Mouse (Mus musculus) midbrain, embryonic 14.5 days (tissue): ENCODE measurements around the gene Dnajb14. TPM values are rescaled to one million over a fixed set of nuclear protein-coding genes. Genes with fewer than 3 reads are reported as not detected.

Source experiments
- ATAC-seq: fragments of 200-750 bp; cut with Nextera tagmentation; 2 replicates; pipeline ENCODE4 v1.8.0; 2017; ENCODE audit warnings: moderate number of reproducible peaks, moderate library complexity; ENCODE audit not compliant: low FRiP score, low TSS enrichment
- DNase-seq: peaks from one replicate; pipeline ENCODE4 v3.0.0-alpha.2; 2015
- H3K27ac ChIP-seq: fragments of 300-500 bp; sonication (generic); replicated peaks from 2 replicates; pipeline ENCODE4 v1.5.1; 2014; ENCODE audit warnings: mild to moderate bottlenecking, low read depth, low read length, moderate library complexity
- H3K27me3 ChIP-seq: fragments of 300-500 bp; sonication (generic); 2 replicates; pipeline ENCODE4 v1.6.1; 2014; ENCODE audit warnings: low read length, control low read depth, mixed read lengths; ENCODE audit not compliant: control insufficient read depth, insufficient read depth
- H3K36me3 ChIP-seq: fragments of 300-500 bp; sonication (generic); 2 replicates; pipeline ENCODE4 v1.6.1; 2014; ENCODE audit warnings: low read length, control low read depth; ENCODE audit not compliant: control insufficient read depth, insufficient read depth
- H3K4me1 ChIP-seq: fragments of 300-500 bp; sonication (generic); 2 replicates; pipeline ENCODE4 v1.6.1; 2014; ENCODE audit warnings: mild to moderate bottlenecking, antibody characterized with exemption, low read length, control low read depth; ENCODE audit not compliant: control insufficient read depth, insufficient read depth
- H3K4me2 ChIP-seq: fragments of 300-500 bp; sonication (generic); 2 replicates; pipeline ENCODE4 v1.6.1; 2014; ENCODE audit warnings: mild to moderate bottlenecking, low read length, moderate library complexity
- H3K4me3 ChIP-seq: fragments of 300-500 bp; sonication (generic); replicated peaks from 2 replicates; pipeline ENCODE4 v1.5.1; 2014; ENCODE audit warnings: low read depth, low read length
- H3K9ac ChIP-seq: fragments of 300-500 bp; sonication (generic); replicated peaks from 2 replicates; pipeline ENCODE4 v1.6.1; 2014; ENCODE audit warnings: mild to moderate bottlenecking, low read length, moderate library complexity
- H3K9me3 ChIP-seq: fragments of 300-500 bp; sonication (generic); 2 replicates; pipeline ENCODE4 v1.6.1; 2016; ENCODE audit warnings: low read length, control low read depth, mixed read lengths; ENCODE audit not compliant: control insufficient read depth
- WGBS: fragments of 180-500 bp; shearing (Covaris S2); extraction: QIAGEN DNeasy Blood & Tissue Kit; methylation state at CpG from one replicate; pipeline ENCODE4 v1.1.7; 2014; 5-methylcytosine and 5-hydroxymethylcytosine counted together
- polyA plus RNA-seq: library from polyadenylated mRNA; unstranded; fragments of >200 nt; fragmentation: Nextera tagmentation; extraction: Ambion mirVana; gene quantifications from 2 replicates; pipeline ENCODE4 v1.2.1, GENCODE M21; 2014

Gene Dnajb14
- polyA plus RNA-seq, 1 experiment from 2014 or later, result 15.8 TPM

DNA sequence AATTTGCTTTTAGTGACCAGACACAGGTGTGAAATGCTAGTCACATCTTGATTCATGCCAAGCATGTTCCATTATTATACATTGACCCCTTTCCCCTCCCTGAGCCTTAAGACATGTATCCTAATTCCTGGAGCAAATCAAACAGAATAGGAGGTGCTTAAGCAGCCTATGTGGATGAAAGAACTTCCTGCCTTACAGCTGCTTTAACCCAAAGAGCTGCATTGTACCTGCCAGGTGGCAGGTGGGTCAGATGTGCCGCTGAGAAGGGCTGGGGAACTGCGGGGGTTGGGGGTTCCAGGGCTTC is 390 bp upstream of the Dnajb14 start:
- ATAC-seq, result no peak
- Histone ChIP-seq H3K27me3 (no peaks in the 10 kb centered on the region), H3K4me1 (peaks cover 7% of the 10 kb centered on the region; the same call in 1 of the 2 replicates), H3K9me3 (no peaks in the 10 kb centered on the region), H3K36me3 (peaks cover 8% of the 10 kb centered on the region; the same call in 1 of the 2 replicates), H3K4me3 (peak overlapping the region; percentile 75), H3K9ac (peak overlapping the region; percentile 98), H3K4me2 (peak overlapping the region; percentile 80), H3K27ac (peak overlapping the region; percentile 98)
- no peak for DNase-seq
- WGBS, result 2% methylated on average over 2 of the region's 2 CpGs

DNA sequence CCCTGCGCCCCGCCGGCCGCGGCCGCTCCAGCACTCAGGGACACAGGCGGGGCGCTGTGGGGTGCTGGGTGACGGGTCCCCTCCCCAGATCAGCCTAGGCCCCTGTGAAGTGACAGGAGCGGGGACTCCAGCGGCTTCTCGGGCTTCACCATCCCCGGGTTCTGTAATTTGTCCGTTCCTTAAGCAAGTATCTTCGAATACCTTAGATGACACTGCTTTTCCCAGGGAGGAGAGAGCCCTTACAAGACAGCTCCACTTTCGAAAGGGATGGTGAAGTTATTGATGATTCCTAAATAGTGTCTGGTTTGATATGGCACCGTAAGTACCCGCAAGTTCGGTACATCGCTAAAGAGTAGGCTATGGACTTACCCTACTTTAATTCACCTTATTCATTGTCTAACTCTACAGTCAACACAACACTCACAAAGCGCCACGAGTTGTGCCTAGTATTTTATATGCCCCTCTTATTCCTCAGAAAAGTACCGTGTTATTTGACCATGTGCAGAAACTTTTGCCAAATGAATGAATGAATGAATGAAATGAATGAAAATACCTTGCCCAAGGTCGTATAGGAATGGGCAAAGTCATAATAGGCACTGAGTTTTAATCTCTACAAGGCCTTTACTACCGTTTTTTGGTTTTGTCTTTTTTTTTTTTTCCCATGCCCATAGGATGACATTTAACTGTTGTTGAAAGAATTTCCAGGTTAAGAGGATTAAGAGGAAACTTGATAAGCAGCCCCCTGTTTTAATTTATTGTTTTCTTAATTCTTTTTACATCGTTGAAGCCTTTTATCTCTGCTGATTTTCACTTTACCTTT is 829 bp downstream of the Dnajb14 start:
- H3K4me1 ChIP-seq, result peaks cover 7% of the 10 kb centered on the region; the same call in 1 of the 2 replicates
- ATAC-seq, result no peak
- DNase-seq, result peak; percentile 59
- peak overlapping the region; percentile 80 for H3K4me2 ChIP-seq
- no peaks in the 10 kb centered on the region for H3K27me3 ChIP-seq
- H3K9ac ChIP-seq, result peak overlapping the region; percentile 98
- H3K27ac ChIP-seq, result peak overlapping the region; percentile 98
- WGBS, result 3% methylated on average over 26 of the region's 26 CpGs
- peak overlapping the region; percentile 75 for H3K4me3 ChIP-seq
- H3K9me3 ChIP-seq, result no peaks in the 10 kb centered on the region
- H3K36me3 ChIP-seq, result peaks cover 8% of the 10 kb centered on the region; the same call in 1 of the 2 replicates

DNA sequence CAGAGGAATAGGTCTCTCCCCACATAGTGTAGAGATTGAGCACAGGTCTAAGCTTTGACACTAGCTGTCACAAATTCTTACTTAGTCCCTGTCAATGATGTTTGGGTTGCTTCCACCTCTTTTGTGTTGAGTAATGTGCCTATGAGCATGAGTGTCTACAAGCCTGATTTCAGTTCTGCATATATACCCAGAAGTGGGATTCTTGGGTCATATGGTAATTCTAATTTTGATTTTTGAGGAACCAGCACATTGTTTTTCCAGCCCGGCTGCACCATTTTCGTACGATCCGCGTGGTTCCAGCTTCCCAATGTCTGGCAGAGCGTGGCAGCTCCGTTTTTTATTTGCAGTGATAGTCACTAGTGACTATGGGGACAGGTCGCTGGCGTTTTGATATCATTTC is 1.9 kb downstream of the Dnajb14 start:
- Histone ChIP-seq H3K27ac (no peak overlapping the region), H3K4me1 (peaks cover 7% of the 10 kb centered on the region; the same call in 1 of the 2 replicates), H3K27me3 (no peaks in the 10 kb centered on the region), H3K4me3 (no peak overlapping the region), H3K9ac (no peak overlapping the region), H3K9me3 (no peaks in the 10 kb centered on the region), H3K36me3 (peaks cover 8% of the 10 kb centered on the region; the same call in 1 of the 2 replicates), H3K4me2 (0 out of 2 replicates have a peak overlapping the region, but pooled peaks have one; percentile 80)
- no peak for DNase-seq
- WGBS, result 93% methylated on average over 9 of the region's 9 CpGs
- ATAC-seq, result no peak

DNA sequence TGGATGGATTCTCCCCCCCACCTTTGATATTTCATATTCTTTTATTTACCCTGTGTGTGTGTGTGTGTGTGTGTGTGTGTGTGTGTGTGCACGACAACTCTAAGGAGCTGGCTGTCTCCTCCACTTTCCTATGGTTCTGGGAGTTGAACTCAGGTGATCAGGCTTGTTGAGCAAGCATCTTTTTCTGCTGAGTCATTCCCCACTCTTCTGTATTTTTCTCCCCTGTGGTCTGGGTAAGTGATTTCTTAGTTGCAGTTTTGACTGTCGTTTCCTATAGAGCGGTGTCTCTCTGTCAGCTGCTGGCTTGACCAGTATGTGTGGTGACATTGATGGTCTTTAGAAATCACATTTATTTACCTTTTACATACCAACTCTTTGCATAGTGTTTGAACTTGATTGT is 11.8 kb downstream of the Dnajb14 start:
- H3K36me3 ChIP-seq, result peaks cover 5% of the 10 kb centered on the region; the same call in 1 of the 2 replicates
- no peaks in the 10 kb centered on the region for H3K9me3 ChIP-seq
- no peak overlapping the region for H3K9ac ChIP-seq
- ATAC-seq (no peak), DNase-seq (no peak)
- H3K27me3 ChIP-seq, result no peaks in the 10 kb centered on the region
- no peak overlapping the region for H3K27ac ChIP-seq
- H3K4me3 ChIP-seq, result no peak overlapping the region
- 91% methylated on average over 3 of the region's 3 CpGs for WGBS
- H3K4me1 ChIP-seq, result no peaks in the 10 kb centered on the region
- no peak overlapping the region for H3K4me2 ChIP-seq

DNA sequence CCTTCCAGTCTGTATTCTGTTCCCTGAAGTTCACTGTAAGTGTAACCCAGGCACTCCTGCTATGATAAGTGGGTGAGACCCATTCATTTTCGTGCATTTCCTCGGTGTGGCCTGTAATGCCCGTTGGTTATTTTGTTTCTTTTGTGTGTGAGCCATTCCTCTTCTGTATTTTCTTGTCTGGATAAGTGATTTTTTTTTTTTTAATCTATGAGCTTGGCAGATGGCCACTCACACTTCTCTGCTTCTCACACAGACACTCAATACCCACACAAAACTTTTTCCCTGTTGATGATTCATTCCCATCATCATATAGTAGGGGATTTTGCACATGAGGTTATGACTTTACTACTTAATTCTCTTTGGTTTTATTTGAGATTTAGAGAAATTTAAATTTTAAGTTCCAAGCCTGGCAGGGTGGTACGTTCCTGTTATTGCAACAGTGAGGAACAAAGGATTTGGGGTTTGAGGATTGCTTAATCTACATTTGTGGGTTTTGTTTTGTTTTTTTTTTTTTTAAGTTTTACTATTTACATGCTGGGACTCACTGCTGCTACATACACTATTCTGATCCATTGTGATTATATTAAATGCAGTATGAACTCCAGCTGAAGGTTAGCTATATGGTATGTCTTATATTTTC is 12.8 kb downstream of the Dnajb14 start:
- DNase-seq, result no peak
- no peak for ATAC-seq
- no peak overlapping the region for H3K9ac ChIP-seq
- H3K27ac ChIP-seq, result no peak overlapping the region
- no peaks in the 10 kb centered on the region for H3K4me1 ChIP-seq
- WGBS, result 84% methylated on average over 4 of the region's 4 CpGs
- no peaks in the 10 kb centered on the region for H3K27me3 ChIP-seq
- H3K9me3 ChIP-seq, result no peaks in the 10 kb centered on the region
- peaks cover 5% of the 10 kb centered on the region; the same call in 1 of the 2 replicates for H3K36me3 ChIP-seq
- H3K4me2 ChIP-seq, result no peak overlapping the region
- no peak overlapping the region for H3K4me3 ChIP-seq

DNA sequence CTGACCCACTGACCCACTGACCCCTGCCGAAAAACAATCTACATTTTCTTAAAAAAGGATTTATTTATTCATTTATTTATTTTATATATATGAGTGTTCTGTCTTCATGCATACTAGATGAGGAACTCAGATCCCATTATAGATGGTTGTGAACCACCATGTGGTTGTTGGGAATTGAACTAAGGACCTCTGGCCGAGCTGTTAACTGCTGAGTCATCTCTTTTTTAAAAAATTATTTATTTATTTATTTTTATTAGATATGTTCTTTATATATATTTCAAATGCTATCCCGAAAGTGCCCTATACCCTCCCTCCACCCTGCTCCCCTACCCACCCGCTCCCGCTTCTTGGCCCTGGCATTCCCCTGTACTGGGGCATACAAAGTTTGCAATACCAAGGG is 13.6 kb downstream of the Dnajb14 start:
- 91% methylated on average over 5 of the region's 5 CpGs for WGBS
- Histone ChIP-seq H3K9ac (no peak overlapping the region), H3K27ac (no peak overlapping the region), H3K4me2 (no peak overlapping the region), H3K9me3 (no peaks in the 10 kb centered on the region), H3K27me3 (no peaks in the 10 kb centered on the region), H3K4me3 (no peak overlapping the region), H3K36me3 (peaks cover 5% of the 10 kb centered on the region; the same call in 1 of the 2 replicates), H3K4me1 (no peaks in the 10 kb centered on the region)
- DNase-seq (no peak), ATAC-seq (no peak)

DNA sequence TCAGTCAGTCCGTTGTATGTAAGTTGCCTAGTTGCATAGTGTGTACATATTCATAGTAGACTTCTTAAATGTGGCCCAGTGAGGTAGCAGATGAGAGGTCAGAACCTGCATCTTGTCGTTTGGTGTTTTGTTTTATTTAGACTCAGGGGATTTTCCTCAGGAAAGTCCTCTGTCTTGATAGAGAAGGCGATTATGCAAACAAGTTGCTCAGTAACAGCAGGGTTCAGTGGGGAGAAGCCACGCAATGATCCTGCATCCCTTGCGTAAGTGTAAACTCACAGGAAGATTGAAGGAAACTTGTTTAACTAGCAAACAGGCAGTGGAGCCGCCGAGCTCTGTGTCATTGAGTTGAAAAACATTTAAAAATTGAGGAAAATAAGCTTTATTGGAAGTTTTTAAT is 20.5 kb downstream of the Dnajb14 start:
- Histone ChIP-seq H3K27ac (no peak overlapping the region), H3K4me3 (no peak overlapping the region), H3K4me2 (no peak overlapping the region), H3K4me1 (no peaks in the 10 kb centered on the region), H3K9me3 (no peaks in the 10 kb centered on the region), H3K36me3 (peaks cover 11% of the 10 kb centered on the region), H3K9ac (no peak overlapping the region), H3K27me3 (no peaks in the 10 kb centered on the region)
- no peak for ATAC-seq
- 57% methylated on average over 7 of the region's 7 CpGs for WGBS
- no peak for DNase-seq

DNA sequence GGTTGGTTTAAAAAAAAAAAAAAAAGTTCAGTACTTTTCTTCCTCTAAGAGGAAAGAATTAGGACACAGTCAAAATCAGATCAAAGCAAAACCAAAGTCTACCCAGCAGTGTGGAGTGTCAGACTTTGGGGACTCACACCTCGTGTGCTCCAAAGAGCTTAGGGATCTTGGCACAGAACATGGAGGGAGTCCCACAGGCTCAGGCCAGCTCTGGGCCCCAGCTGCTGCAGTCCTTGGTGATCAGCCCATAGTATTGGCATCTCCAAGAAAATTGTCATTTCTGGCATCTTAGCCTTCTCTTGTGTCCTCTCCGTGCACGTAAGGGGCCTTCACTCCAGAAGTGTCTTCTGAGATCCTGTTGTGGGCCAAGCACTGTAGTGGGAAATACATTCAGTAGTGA is 23.6 kb downstream of the Dnajb14 start:
- no peak overlapping the region for H3K4me2 ChIP-seq
- no peak for ATAC-seq
- 76% methylated on average over 3 of the region's 3 CpGs for WGBS

DNA sequence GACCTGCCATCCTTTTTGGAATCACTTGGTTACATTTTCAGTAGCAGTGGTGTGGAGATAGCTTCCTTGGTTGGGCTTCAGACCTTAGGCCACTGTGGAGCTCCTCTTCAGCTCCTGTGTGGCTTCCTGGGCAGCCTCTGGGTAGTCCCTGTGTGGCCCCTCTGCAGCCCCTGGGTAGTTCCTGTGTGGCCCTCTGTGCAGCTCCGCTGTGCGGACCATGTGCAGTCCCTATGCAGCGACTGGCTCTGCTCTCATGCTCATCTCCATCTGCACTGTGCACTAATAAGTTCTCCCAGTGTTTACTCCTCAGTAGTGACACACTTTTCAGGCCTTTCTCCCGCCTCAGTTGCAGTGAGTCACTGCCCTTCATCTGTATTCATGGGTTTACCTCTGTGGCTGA is 24.6 kb downstream of the Dnajb14 start:
- H3K9me3 ChIP-seq, result no peaks in the 10 kb centered on the region
- H3K27ac ChIP-seq, result no peak overlapping the region
- H3K4me3 ChIP-seq, result no peak overlapping the region
- peaks cover 26% of the 10 kb centered on the region for H3K36me3 ChIP-seq
- no peak overlapping the region for H3K4me2 ChIP-seq
- 93% methylated on average over 4 of the region's 4 CpGs for whole genome bisulfite sequencing
- no peaks in the 10 kb centered on the region for H3K4me1 ChIP-seq
- no peaks in the 10 kb centered on the region for H3K27me3 ChIP-seq
- ATAC-seq (no peak), DNase-seq (no peak)
- H3K9ac ChIP-seq, result no peak overlapping the region

More for the DNA sequence above, 23.6 kb downstream of the Dnajb14 start:
- DNase-seq, result no peak
- H3K9ac ChIP-seq, result no peak overlapping the region
- no peaks in the 10 kb centered on the region for H3K4me1 ChIP-seq
- no peak overlapping the region for H3K27ac ChIP-seq
- H3K4me3 ChIP-seq, result no peak overlapping the region
- H3K36me3 ChIP-seq, result peaks cover 26% of the 10 kb centered on the region
- no peaks in the 10 kb centered on the region for H3K27me3 ChIP-seq
- H3K9me3 ChIP-seq, result no peaks in the 10 kb centered on the region
